Mouse (Mus musculus) T-helper 2 cell (primary cell): ENCODE measurements around the gene Crip2.

Experiments
- in situ Hi-C: fragments of 300-600 bp; cut with MboI, MseI; formaldehyde crosslinking; loops from one replicate; pipeline ENCODE4 v1.15.1; 2025; ENCODE audit warnings: high pct_unique_total_duplicates

Gene Crip2

DNA sequence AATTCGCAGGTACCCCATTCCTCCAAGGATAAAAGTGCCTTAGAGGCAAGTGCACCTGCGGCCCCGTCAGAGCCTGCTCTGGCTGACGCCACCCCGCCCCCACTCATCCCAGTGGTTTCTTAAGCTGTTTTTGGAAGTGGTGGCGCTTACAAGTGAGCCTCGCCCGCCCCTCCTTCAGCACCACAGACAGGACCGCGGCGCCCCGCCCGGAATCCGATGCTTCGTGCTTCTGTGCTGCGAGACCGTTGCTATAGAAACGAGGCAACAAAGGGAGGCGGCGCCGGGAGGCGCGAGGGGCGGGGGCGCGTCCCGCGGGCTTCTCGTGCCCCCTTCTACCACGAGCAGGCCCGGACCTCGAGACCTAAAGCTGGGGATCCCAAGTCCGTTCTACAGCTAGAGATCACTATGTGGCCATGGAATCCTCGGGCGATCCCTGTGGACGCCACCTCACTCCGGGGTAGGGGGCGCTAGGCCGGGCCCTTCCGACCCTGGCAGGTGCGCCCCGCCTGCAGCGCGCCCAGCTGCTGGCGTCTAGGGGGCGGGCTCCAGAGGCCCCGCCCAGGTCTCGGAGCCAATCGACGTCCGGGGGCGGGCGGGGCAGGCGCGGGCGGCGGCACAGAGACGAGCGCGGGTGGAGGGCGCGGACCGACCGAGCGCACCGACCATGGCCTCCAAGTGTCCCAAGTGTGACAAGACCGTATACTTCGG is at the start of gene Crip2:
TSS of gene Crip2 (plus strand) at position 329 of the 708 bp plus-strand sequence.
- in situ Hi-C loops: no loop called here

DNA sequence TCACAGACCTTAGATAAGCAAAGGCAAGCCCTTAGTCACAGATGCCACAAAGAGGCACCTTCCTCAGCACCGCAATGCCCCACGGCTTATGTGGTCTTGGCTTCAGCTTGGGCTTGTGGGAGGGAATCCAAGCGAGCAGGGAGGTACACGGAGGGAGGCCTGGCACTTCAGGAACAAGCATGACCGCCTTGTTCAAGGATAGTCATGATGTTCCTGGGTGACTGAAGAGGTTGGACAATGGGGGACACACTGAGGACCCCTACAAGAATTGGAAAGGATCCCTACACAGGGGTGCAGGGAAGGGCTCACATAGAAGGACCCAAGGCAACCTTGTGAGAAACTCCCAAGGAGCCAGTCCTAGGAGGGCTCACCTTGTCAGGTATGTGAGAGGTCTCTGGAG is 43.0 kb upstream of the Crip2 start:
- in situ Hi-C loops: no loop called here

DNA sequence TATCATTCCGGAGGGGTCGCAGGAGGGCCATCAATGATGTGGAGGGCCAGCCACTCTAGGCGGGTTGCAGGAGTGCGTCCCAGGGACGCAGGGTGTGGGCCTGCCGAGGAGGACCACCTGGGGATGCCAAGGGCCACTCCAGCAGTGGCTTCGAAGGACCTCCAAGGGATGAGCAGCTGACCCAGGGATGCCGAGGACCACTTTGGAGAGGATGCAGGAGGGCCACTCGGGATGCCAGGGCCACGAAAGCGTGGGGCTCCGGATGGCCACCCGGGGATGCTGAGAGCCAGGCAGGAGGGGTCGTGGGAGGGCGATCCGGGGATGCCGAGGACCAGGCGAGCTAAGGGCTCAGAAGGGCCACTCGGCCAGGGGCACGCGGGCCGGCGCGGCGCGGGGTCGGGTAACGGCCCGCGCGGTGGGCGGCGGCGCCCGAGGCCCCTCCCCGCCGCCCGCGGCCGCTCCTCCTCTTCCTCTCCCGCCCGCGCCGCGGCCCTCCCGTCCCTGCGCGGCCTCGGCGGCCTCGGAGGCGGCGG is 42.2 kb upstream of the Crip2 start, which contains the start of gene Mta1:
TSS of gene Mta1 (plus strand) at position 530 of the 533 bp plus-strand sequence.
- in situ Hi-C loops: no loop called here

DNA sequence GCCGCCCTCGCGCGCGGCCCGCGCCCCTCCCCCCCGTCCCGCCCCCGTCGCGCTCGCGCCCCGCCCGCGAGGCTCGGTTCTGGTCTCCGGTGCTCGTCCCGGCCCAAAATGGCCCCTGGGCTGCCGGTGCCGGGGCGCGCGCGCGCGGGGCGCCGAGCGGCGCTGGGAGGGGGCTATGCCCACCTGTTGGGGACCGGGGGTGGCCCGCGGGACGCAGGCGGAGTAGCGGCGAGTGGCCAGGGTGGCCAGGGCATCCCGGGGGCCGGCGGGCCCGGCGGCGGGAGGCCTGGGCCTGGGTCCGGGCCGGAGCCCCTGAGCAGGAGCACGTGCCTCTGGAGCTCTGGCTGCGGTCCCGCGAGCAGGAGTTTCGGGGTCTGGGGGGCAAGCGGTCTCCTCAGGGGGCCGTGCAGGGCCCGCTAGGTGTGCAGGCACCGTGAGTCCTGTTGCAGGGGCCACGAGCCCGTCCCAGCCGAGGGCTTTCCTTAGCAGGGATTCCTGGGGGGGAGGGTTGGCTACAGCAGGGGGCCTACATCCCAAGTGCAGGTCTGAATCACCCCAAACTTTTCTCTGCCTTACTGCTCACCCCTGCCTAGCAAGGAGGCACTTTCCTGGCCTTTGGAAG is 41.4 kb upstream of the Crip2 start:
- in situ Hi-C loops: no loop called here

DNA sequence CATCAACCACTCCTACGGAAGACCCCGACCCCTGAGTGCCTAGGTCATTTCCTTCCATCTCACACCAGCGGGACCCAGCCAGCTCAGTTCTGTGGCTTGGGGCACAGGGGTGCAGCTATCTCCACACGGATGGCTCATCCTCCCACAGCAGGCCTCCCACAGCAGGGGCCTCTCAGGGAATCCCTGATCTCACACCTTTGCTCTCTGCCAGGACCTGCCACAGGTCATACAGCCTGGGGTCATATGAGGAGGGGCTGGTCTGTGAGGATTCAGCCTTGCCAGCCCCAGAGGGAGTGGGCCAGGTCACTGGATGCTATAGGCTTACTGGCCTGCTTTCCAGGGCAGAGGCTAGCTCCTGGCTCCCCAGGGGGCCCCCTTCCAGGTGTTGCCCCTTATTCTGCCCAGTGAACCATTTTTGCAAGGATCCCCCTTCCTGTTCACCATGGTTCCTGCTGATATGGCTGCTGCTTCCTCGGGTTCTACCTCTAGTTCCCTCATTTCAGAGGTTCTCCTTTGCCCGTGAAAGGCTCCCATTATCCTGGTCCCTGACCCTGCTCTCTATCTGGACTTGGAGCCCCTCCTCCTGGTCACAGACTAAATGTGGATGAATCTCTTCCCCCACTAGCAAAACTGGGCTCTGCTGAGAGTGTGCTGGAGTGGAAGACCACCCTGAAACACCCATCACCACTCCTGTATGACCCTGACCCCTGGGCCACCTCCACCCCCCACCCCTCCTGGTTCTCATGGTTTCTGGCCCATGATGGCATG is 40.4 kb upstream of the Crip2 start:
- in situ Hi-C loops: no loop called here

DNA sequence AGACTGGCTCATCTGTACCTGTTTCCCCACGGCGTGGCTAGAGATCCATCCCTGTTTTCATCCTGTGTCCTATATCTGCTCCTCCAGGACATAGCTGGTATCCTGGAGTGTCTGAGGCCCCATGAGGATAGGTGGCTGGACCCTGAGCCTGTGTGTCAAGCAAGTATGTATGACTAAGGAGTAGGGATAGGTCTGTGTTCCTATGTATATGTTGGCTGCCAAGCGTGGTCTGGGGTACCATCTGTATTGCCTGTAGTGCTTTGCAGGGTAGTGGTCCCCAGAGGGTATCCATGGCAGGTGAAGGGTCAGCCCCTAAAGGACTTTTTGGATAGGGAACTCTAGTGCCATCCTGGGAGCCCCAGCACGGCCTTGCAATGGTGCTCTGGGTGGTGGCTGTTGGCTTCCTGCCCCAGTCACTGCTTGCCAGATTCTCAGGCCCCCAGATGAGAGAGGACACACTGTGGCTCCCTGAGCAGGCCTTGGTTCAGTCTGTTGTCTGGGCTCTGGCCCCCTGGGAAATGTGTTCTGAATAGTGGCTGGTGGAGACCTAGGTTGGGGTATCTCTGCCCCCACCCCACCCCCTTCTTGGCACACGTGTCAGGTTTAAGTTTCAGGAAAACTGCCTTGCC is 39.5 kb upstream of the Crip2 start:
- in situ Hi-C loops: no loop called here

DNA sequence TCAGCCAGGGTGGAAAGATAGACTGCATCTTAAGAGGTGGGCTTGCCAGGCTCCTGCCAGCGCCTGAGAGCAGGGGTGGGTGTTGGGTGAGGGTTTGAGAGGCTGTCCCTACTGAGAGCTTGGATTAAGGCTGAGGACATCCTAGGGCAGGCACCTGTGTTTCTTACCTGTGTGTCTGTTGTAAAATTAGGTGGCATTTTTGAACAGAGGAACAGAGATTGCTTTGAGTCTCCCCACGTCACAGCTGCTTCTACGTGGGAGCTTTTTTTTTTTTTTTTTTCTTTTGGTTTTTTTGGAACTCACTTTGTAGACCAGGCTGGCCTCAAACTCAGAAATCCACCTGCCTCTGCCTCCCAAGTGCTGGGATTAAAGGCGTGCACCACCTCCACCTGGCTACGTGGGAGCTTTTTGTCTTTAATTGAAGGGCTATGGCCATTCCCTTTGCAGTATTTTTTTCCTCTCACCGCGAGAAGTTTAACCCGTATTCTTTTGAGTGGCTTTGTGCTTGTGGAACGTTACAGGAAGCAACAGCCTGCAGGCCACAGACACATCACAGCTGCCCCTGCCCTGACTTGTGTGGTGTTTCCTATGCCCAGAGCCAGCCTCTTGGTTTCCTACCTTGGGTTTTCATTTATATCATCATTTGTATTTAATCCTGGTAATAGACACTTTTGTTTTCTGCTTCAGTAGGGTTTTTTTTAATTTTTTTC is 38.6 kb upstream of the Crip2 start:
- in situ Hi-C loops: no loop called here

DNA sequence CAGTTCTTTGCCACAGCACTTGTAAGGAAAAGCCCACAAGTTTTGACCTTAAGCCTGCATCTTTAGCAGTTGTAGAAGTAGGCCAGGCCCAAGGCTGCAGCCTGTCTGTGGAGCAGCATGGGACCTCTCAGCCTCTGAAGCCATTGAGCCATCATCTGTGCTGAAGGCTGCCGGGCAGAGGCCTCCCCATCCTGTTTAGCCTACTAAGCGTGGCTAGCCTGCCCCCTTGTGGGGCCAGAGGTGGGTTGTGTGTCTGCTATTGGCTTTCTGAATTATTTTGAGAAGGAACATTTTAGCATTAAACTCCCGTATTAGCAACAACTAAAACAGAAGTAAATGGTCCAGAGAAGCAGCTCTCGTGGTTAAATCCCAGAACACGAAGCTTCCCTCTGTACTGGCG is 37.6 kb upstream of the Crip2 start:
- in situ Hi-C loops: no loop called here

DNA sequence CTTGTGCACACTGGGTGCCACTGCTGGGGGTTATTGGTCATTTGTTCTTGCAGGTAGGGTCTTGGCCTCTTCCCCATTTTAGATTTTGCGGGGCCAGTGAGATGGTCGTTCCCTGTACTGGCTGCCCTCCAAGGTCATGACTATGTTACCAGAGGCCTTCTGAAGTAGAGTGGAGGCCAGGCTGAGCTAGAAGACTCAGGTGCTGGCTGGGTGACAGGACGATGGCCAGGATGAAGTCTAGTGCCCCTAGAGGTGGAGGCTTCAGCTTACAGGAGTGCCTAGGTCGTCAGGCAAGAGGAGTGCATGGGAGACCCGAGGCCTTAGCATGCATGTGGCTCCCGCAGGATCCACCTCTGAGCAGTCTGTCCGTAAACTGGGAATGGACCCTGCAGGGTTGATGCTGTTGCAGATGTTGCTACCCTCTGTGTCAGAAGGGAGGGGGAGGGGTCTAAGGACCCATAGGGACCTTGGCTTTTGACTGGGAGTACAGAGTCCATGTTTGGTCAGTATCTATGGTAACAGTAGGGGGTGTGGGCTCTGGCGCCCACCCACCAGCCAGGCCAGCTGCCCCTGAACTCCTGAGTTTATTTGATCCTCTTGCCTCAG is 36.1 kb upstream of the Crip2 start:
- in situ Hi-C loops: no loop called here

DNA sequence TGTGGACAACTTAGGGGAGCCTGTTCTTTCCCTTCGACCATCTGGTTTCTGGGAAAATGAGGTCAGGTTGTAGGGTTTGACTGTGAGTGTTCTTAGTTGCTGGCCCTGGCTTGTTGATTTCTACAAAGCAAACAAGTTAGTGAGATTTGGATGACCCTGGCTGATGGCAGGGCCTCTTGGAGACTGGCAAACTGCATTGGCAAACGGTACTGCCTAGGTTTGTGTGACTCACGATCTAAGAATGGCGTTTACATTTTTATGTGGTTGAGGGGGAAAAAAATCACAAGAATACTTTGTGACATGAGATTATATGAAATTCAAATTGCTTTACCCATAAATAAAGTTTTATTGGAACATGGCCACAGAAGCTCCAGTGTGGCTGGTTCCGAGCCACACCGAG is 33.6 kb upstream of the Crip2 start:
- in situ Hi-C loops: no loop called here

DNA sequence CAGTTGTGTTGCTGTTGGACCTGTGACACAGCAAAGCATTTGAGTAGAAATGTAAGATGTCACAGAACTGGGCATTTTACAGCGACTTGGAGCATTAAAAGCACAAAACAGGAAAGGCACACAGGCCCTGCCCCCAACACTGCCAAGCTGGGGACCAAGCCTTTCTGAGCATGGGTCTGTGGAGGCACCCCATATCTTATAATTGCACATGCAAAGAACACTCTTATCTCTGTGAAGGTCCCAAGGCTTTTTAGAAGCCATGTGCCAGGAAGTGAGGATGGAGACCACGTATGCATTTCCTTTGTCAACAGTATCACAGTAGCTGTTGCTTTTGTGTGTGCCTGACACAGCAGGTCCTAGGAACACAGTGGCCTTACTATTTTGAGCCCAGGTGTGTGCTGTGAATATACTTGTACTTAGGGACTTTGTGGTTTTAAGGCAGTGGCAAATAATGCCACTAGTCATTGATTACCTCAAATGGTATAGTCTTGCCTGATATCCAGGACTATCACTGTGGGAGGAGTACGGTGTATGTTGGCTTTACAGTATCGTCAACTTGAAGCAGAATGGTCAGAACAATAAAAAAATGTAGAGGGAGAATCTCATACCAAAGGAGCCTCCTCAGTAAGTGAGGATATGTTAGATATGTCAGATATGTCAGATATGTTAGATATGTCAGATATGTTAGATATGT is 32.5 kb upstream of the Crip2 start:
- in situ Hi-C loops: no loop called here

DNA sequence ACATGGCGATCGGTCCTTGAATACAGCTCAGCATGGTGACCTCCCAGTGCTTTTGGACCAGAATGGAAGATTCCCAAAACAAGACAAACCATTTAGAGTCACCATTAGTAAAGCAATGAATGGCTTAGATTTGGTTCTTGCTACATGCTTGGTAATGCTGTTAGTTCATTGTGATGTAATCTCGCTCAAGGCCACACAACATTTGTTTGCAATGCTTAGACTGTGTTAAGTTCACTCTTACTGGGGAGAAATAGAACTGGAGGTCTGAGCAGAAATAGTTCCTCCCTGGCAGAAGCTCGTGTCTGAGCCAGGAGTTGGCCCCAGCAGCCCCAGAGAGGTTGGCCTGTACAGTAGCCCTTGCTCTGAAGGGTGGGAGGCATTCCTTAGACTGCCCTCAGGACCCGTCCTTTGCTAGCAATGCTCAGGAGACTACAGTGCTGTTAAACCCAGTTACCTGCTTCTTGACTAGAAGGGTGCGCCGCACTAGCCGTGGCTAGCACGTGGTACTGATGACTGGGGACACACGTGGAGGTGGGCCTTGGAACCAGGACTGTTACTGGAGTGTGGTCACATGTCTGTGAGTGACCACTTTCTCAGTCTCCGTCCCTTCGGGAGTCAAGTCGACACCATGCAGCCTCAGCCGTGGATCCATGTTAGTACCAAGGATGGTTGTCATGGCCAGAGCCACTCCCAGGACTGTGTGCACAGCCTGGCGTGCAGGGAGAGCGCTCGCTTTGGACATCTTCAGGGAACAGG is 31.3 kb upstream of the Crip2 start:
- in situ Hi-C loops: no loop called here

DNA sequence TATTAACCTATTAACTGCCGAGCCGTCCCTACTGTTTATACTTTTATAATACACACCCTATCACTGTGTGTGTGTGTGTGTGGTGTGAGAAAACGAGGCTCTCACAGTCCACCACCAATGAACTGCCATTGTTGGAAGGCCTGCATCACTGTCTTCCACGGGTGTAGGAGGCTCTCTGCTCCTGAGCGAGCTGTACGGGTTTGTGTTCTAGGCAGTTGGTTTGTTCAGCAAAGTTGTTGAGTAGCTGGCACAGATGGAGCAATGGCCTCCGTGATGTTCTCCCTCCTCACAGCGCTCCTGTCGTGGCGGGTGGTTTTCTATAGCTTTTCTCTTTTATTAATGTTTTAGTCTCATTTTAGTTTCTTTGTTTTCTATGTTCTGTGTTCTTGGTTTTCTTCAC is 30.2 kb upstream of the Crip2 start:
- in situ Hi-C loops: no loop called here

DNA sequence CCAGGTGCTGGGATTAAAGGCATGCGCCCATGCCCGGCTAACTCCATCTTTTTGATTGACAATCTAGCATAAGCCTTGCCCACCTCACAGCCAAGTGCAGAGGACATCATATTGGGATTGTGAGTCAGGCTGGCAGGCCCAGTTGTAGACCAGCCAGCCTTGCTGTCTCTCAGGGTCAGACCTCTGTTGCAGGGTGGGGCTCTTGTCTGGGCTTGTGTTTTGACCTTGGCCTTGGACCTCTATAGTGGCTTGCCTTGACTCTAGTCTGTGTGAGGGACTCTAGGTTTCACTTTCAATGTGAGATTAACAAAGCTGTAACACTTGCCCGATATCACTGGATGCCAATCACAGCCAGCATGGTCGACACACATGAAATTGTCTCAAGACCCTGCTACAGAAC is 25.9 kb upstream of the Crip2 start:
- in situ Hi-C loops: no loop called here

DNA sequence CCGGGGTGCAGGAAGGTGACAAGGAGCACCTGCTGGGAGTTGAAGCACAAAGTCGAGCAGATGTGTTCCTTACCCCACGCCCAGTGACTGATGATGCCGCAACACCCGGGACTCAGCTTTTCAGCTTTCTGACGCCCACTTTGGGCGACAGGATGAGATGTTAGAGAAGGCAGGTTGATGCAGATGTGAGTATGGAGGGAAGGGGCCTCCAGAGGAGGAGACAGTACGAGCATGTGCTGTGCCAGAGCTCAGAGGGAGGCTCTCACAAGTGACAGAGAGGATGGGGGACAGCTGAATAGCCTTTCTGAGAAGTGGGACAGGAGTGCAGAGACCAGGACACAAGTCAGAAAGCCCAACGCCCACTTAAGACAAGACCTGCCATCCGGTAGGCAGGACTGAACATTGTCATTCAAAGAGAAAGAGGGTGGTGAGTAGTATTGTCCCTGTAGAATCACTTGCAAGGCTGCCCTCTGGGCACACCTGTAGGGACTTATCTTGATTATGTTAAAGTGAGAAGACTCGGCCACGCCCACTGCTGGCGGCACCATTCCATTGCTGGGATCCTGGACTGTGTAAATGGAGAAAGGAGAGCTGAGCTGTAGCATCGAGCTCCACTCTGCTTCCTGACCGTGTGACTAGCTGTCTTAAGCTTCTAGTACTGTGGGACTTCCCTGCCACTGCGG is 25.0 kb upstream of the Crip2 start:
- in situ Hi-C loops: no loop called here

DNA sequence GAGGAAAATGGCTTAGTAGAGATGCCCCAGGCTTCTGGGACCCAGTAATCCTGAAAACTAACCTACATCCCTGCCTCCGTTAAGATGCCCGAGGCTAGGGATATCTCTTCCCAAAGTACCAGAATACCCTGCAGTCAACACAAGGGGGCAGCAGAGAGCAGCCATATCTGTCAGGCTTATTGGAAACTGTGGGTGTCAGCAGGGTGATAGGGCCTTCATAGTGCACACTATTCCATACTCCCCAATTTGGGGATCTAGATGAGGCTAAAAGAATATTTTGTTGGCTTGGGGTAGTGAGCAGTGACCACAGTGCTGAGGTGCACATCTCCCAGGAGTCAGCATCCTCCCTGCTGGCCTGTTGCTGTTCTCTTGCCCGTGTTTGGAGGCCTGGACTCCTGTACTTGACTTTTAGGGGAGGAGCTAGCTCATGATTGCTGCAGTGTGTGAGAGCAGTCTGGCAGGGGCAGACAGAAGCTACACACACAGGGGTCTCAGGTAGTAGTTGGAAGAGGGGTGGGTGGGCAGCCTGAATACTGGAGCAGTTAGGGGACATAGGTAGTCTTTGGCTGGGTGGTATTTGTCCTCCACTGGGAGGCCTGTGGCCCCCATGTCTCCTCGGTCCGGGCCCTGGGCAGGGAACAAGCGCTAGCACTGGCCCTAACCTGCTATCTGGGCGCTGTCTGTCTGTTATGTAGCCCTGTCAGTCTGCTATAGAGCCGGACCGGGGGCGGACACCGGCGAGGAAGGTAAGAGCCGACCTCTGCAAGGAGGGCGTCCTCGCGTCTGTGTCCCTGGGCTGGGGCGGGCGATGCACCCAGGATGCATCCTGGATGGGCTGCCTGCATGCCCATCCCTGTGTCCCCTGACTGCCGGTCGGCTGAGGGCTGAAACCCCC is 20.3 kb upstream of the Crip2 start:
- in situ Hi-C loops: no loop called here

DNA sequence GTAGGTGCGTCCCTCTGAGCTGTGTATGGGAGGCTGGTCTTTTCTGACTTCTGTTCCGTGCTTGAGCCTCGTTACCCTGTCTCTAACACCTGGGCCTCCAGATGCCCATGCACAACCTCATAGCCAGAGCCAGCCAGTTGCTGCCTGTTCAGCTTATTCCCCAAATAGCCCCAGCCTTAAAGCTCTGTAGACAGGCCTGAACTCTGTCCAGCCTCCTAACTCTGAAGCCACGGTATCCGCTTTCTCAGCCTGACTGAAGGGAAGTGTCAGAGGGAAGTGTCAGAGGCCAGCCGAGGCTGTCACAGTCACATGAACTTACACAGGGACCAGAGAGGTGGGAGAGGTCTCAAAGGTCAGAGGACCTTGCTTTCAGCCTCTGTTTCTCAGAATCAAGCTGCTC is 15.3 kb upstream of the Crip2 start:
- in situ Hi-C loops: no loop called here

DNA sequence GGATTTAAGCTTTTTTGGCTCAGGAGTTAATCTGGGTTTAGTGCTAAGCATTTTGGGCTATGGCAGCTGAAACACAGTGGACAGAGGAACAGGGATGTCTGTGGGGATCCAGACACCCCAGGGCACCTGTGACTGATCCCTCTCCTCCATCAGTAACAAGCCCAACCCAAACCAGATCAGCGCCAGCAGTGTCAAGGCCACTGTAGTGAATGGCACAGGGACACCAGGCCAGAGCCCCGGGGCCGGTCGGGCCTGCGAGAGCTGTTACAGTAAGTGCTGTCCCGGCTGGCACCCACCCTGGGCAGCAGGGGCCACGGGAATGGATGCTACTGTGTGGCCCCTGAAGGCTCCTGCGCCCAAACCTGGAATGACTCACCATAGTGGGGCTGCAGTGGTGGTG is 9.3 kb upstream of the Crip2 start:
- in situ Hi-C loops: no loop called here
